Mouse (Mus musculus) lung, embryonic 16.5 days (tissue): ENCODE measurements around the gene Dcaf10. TPM values are rescaled to one million over a fixed set of nuclear protein-coding genes. Genes with fewer than 3 reads are reported as not detected.

Experiments
- ATAC-seq: fragments of 200-750 bp; cut with Nextera tagmentation; 2 replicates; pipeline ENCODE4 v1.8.0; 2017; ENCODE audit warnings: low read depth, mild to moderate bottlenecking, moderate library complexity
- H3K27ac ChIP-seq: fragments of 300-500 bp; sonication (generic); 2 replicates; pipeline ENCODE4 v1.5.1; 2014; ENCODE audit warnings: mild to moderate bottlenecking, control low read depth, low read length
- H3K27me3 ChIP-seq: fragments of 300-500 bp; sonication (generic); 2 replicates; pipeline ENCODE4 v1.6.1; 2014; ENCODE audit warnings: low read depth, low read length, mixed read lengths; ENCODE audit not compliant: control insufficient read depth, insufficient read depth
- H3K36me3 ChIP-seq: fragments of 300-500 bp; sonication (generic); 2 replicates; pipeline ENCODE4 v1.6.1; 2014; ENCODE audit warnings: low read length; ENCODE audit not compliant: control insufficient read depth, insufficient read depth
- H3K4me1 ChIP-seq: fragments of 300-500 bp; sonication (generic); replicated peaks from 2 replicates; pipeline ENCODE4 v1.6.1; 2014; ENCODE audit warnings: low read length, mixed read lengths; ENCODE audit not compliant: control insufficient read depth, insufficient read depth
- H3K4me2 ChIP-seq: fragments of 300-500 bp; sonication (generic); 2 replicates; pipeline ENCODE4 v1.6.1; 2014; ENCODE audit warnings: low read depth, low read length, control low read depth
- H3K4me3 ChIP-seq: fragments of 300-500 bp; sonication (generic); 2 replicates; pipeline ENCODE4 v1.5.1; 2014; ENCODE audit warnings: mild to moderate bottlenecking, low read length, control low read depth
- H3K9ac ChIP-seq: fragments of 300-500 bp; sonication (generic); 2 replicates; pipeline ENCODE4 v1.6.1; 2014; ENCODE audit warnings: low read length, control low read depth
- H3K9me3 ChIP-seq: fragments of 300-500 bp; sonication (generic); 2 replicates; pipeline ENCODE4 v1.6.1; 2016; ENCODE audit warnings: low read length; ENCODE audit not compliant: control insufficient read depth
- WGBS: fragments of 180-500 bp; shearing (Covaris S2); extraction: QIAGEN DNeasy Blood & Tissue Kit; methylation state at CpG from one replicate; pipeline ENCODE4 v1.1.7; 2014; 5-methylcytosine and 5-hydroxymethylcytosine counted together
- polyA plus RNA-seq: library from polyadenylated mRNA; unstranded; fragments of >200 nt; fragmentation: Nextera tagmentation; extraction: Ambion mirVana; gene quantifications from 2 replicates; pipeline ENCODE4 v1.2.1, GENCODE M21; 2015

Gene Dcaf10
- polyA plus RNA-seq, 1 experiment from 2014 or later, result 9.7 TPM

- no peak overlapping the region for H3K4me2 ChIP-seq
- H3K36me3 ChIP-seq, result peaks cover 26% of the 10 kb centered on the region
- H3K9me3 ChIP-seq, result no peaks in the 10 kb centered on the region
- ATAC-seq, result no peak
- peak overlapping the region; percentile 58 for H3K27ac ChIP-seq
- no peaks in the 10 kb centered on the region for H3K27me3 ChIP-seq
- no peak overlapping the region for H3K9ac ChIP-seq
- WGBS, result 71% methylated on average over 7 of the region's 7 CpGs
- H3K4me3 ChIP-seq, result no peak overlapping the region
- peaks cover 25% of the 10 kb centered on the region for H3K4me1 ChIP-seq
Observed at GRCm38 (mm10) chr4:45403499-45403878, 61.6 kb downstream of the Dcaf10 start.

- no peak overlapping the region for H3K4me2 ChIP-seq
- H3K27me3 ChIP-seq, result no peaks in the 10 kb centered on the region
- 88% methylated on average over 7 of the region's 7 CpGs for WGBS
- no peak overlapping the region for H3K4me3 ChIP-seq
- H3K9ac ChIP-seq, result no peak overlapping the region
- H3K9me3 ChIP-seq, result no peaks in the 10 kb centered on the region
- peaks cover 20% of the 10 kb centered on the region for H3K36me3 ChIP-seq
- peaks cover 25% of the 10 kb centered on the region for H3K4me1 ChIP-seq
- no peak overlapping the region for H3K27ac ChIP-seq
- ATAC-seq, result no peak
Observed at GRCm38 (mm10) chr4:45404086-45404485, 62.2 kb downstream of the Dcaf10 start.

DNA sequence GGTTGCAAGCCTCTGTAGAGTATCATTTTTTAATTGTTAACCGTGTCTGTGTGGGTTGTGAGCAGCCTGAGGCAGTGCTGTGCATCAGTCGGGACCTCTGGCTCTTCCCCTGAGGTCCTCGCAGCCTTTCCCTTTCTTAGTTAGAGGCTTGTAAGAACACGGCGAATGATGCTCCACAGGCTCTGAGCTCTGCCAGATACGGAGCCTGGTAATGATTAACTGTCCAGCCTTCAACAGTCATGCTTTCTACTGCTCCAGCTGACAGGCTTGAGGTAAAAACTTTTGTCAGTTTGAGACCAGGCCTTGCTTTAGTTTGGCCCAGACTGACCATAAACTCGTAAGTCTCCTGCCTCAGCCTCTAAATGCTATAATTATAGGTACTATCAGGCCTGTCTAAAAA, 63.4 kb downstream of the Dcaf10 start:
- H3K27ac ChIP-seq, result no peak overlapping the region
- no peaks in the 10 kb centered on the region for H3K27me3 ChIP-seq
- WGBS, result 62% methylated on average over 7 of the region's 7 CpGs
- H3K36me3 ChIP-seq, result peaks cover 13% of the 10 kb centered on the region; the same call in 1 of the 2 replicates
- no peak overlapping the region for H3K4me2 ChIP-seq
- no peaks in the 10 kb centered on the region for H3K9me3 ChIP-seq
- H3K9ac ChIP-seq, result no peak overlapping the region
- H3K4me1 ChIP-seq, result peaks cover 25% of the 10 kb centered on the region
- no peak overlapping the region for H3K4me3 ChIP-seq
- ATAC-seq, result no peak

GRCm38 (mm10) chr4:45406397-45406796, 64.5 kb downstream of the Dcaf10 start:
- Histone ChIP-seq H3K9ac (peak overlapping the region; percentile 29; the same call in 1 of the 2 replicates), H3K9me3 (no peaks in the 10 kb centered on the region), H3K4me3 (no peak overlapping the region), H3K4me1 (peaks cover 25% of the 10 kb centered on the region), H3K36me3 (peaks cover 13% of the 10 kb centered on the region; the same call in 1 of the 2 replicates), H3K4me2 (peak overlapping the region; percentile 2; the same call in 1 of the 2 replicates), H3K27me3 (no peaks in the 10 kb centered on the region), H3K27ac (no peak overlapping the region)
- WGBS, result 77% methylated on average over 7 of the region's 7 CpGs
- no peak for ATAC-seq

DNA sequence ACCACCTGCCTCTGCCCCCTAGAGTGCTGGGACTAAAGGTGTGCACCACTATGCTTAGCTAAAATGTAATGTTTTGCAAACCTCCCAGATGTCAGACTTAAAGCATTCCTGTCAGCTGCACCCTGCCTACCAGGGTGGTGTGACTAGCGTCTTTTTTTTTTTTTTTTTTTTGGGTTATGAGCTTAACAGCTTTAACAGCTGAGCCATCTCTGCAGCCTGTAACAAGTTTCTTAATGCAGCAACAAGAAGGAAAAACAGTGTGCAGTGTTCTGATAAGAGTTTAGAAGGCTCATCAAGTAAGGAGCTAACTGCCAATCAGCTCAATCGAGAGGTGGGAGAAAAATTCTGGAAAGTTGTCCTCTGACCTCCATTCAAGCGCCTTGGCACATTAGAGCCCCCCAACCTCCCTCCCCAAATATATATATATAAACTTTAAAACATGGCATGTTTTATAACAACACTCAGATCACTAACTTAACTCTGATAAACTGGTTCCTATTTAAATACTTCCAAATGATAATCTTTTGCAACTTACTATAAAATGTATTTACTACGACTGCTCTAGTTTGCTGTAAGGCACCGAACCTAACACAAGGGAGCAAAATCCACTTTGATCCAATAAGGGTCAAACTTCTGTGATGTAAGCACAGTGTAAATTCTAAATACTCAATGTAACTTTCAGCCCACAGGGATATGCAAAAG, 65.3 kb downstream of the Dcaf10 start:
- no peak for ATAC-seq
- no peaks in the 10 kb centered on the region for H3K9me3 ChIP-seq
- H3K9ac ChIP-seq, result peak overlapping the region; percentile 95
- H3K4me1 ChIP-seq, result peaks cover 25% of the 10 kb centered on the region
- H3K27me3 ChIP-seq, result no peaks in the 10 kb centered on the region
- H3K4me3 ChIP-seq, result peak overlapping the region; percentile 77
- peaks cover 8% of the 10 kb centered on the region; the same call in 1 of the 2 replicates for H3K36me3 ChIP-seq
- peak overlapping the region; percentile 78 for H3K4me2 ChIP-seq
- H3K27ac ChIP-seq, result no peak overlapping the region
- 34% methylated on average over 5 of the region's 5 CpGs for WGBS

GRCm38 (mm10) chr4:45407703-45408334, 65.9 kb downstream of the Dcaf10 start:
- Histone ChIP-seq H3K27me3 (no peaks in the 10 kb centered on the region), H3K4me3 (peak overlapping the region; percentile 77), H3K4me2 (peak overlapping the region; percentile 78), H3K9ac (peak overlapping the region; percentile 95), H3K9me3 (no peaks in the 10 kb centered on the region), H3K36me3 (peaks cover 7% of the 10 kb centered on the region; the same call in 1 of the 2 replicates), H3K4me1 (peaks cover 21% of the 10 kb centered on the region), H3K27ac (peak overlapping the region; percentile 95)
- under 1% methylated on average over 19 of the region's 19 CpGs for WGBS
- ATAC-seq, result no peak

DNA sequence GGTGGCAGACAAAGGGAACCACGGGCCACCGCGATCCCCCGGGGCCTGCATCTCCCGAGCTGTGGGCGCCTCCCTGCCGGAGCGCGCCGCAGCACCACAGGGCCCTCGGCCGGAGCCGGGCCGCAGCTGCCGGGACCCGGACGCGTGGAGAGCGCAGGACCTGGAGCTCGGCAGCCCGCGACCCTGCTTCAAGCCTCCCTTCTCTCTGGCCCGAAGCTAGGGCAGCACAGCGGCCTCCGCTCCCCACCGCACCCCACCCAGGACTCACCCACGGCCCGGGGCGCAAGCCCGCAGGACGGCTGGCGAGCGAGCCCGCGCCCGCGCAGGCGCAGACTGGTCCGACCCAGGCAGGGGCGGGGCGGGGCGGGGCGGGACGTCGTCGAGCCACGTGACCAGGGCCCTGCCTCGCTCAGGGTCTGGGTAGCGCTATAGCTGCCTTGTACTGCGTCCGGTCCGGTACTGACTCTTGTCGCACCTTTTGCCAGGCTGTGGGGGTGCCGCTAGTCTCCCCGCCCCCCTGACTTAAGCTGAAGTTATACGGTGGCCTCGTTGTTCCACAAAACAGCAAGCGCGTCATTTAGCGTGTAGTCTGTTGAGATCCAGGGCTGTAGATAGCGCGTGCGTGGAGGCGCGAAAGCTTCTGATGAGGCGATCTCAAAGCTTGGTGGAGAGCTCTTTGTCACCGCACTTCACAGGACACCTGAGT, 66.7 kb downstream of the Dcaf10 start, which contains the start of gene Slc25a51:
TSS of gene Slc25a51 (minus strand) at position 340 of the 706 bp plus-strand sequence.
- peak within 1 kb of the TSS; percentile 95 for H3K27ac ChIP-seq
- WGBS, result under 1% methylated on average over 58 of the region's 67 CpGs
- no peaks in the 10 kb centered on the region for H3K9me3 ChIP-seq
- no peaks in the 10 kb centered on the region for H3K27me3 ChIP-seq
- peak within 1 kb of the TSS; percentile 78 for H3K4me2 ChIP-seq
- peak within 1 kb of the TSS; percentile 77 for H3K4me3 ChIP-seq
- H3K36me3 ChIP-seq, result peaks cover 5% of the 10 kb centered on the region; the same call in 1 of the 2 replicates
- peak within 1 kb of the TSS; percentile 95 for H3K9ac ChIP-seq
- peak; percentile 98 for ATAC-seq
- peaks cover 14% of the 10 kb centered on the region for H3K4me1 ChIP-seq

- Histone ChIP-seq H3K36me3 (no peaks in the 10 kb centered on the region; the same call in 1 of the 2 replicates), H3K27ac (peak overlapping the region; percentile 95), H3K9ac (peak overlapping the region; percentile 95), H3K9me3 (no peaks in the 10 kb centered on the region), H3K27me3 (no peaks in the 10 kb centered on the region), H3K4me3 (peak overlapping the region; percentile 77), H3K4me1 (peaks cover 13% of the 10 kb centered on the region), H3K4me2 (peak overlapping the region; percentile 78)
- WGBS, result under 1% methylated on average over 10 of the region's 10 CpGs
- ATAC-seq, result peak; percentile 52
Observed at GRCm38 (mm10) chr4:45409270-45409669, 67.4 kb downstream of the Dcaf10 start.
